Mouse (Mus musculus) myocyte (in vitro differentiated cells): ENCODE data around the gene Tgm4.

Source experiments
- CEBPB ChIP-seq: IDR thresholded peaks from 2 replicates; pipeline ENCODE4 v1.6.1; 2011; ENCODE audit warnings: mild to moderate bottlenecking, moderate library complexity; ENCODE audit not compliant: poor library complexity, insufficient read depth, severe bottlenecking
- E2F4 ChIP-seq: IDR thresholded peaks from one replicate; pipeline ENCODE4 v1.6.1; 2011; ENCODE audit warnings: mild to moderate bottlenecking, control low read depth, moderate library complexity; ENCODE audit not compliant: insufficient read depth
- MAX ChIP-seq: IDR thresholded peaks from one replicate; pipeline ENCODE4 v1.6.1; 2011; ENCODE audit warnings: low read depth, mild to moderate bottlenecking, control low read depth
- POLR2A ChIP-seq: IDR thresholded peaks from one replicate; pipeline ENCODE4 v1.6.1; 2011; ENCODE audit warnings: low read depth, mild to moderate bottlenecking, control low read depth, moderate library complexity; ENCODE audit not compliant: insufficient read length
- REST ChIP-seq: IDR thresholded peaks from one replicate; pipeline ENCODE4 v1.6.1; 2011; ENCODE audit warnings: mild to moderate bottlenecking, control low read depth, moderate library complexity; ENCODE audit not compliant: insufficient read depth, insufficient read length
- TCF12 ChIP-seq: IDR thresholded peaks from one replicate; pipeline ENCODE4 v1.6.1; 2011; ENCODE audit warnings: mild to moderate bottlenecking, control low read depth; ENCODE audit not compliant: poor library complexity, insufficient read depth, severe bottlenecking
- USF1 ChIP-seq: IDR thresholded peaks from one replicate; pipeline ENCODE4 v1.6.1; 2011; ENCODE audit warnings: low read depth, mild to moderate bottlenecking, control low read depth, moderate library complexity

DNA sequence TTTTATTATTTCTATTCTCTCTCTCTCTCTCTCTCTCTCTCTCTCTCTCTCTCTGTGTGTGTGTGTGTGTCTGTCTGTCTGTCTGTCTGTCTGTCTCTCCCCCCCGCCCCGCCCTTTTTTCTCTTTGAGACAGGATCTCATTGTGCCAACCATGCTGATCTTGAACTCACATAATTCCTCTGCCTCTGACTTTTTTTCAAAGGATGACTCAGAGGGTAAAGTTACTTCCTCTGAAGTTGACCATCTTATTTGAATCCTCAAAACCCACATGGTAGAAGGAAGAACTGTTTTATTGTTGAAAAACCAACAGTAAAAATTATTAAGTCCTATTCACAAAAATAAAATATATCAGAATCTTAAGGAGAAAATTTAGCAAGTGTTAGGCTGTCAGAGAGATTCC, 29.8 kb upstream of the Tgm4 start:
- no peak for TF ChIP-seq POLR2A
- no peak for TF ChIP-seq REST
- TF ChIP-seq USF1: no peak
- TF ChIP-seq CEBPB: no peak
- TF ChIP-seq TCF12: no peak
- TF ChIP-seq E2F4: no peak
- no peak for TF ChIP-seq MAX
